Mouse (Mus musculus): ENCODE measurements around the gene Tspyl2. TPM values are rescaled to one million over a fixed set of nuclear protein-coding genes. Genes with fewer than 3 reads are reported as not detected.
A peak's percentile ranks its signal among the peaks of the same experiment; 100 is the strongest.

Gene Tspyl2
- polyA plus RNA-seq (2014; fragmentation: Nextera tagmentation; extraction: Ambion mirVana) = 33.7 and 35.6 TPM in 2 replicates

- H3K4me2 ChIP-seq (ENCODE audit: low read depth, low read length, severe bottlenecking) = peak within 1 kb of the TSS; percentile 56
- no peaks in the 10 kb centered on the region for H3K9me3 ChIP-seq (ENCODE audit: control insufficient read depth, low read length)
- ATAC-seq (replicated peaks; ENCODE audit: low FRiP score) = peak; percentile 99
- peaks cover under 1% of the 10 kb centered on the region; the same call in 1 of the 2 replicates for H3K4me1 ChIP-seq (replicated peaks; ENCODE audit: control insufficient read depth, insufficient read depth, low read length)
- WGBS = 17% methylated on average over 22 of the region's 27 CpGs
- H3K27ac ChIP-seq (ENCODE audit: low read depth, low read length) = peak within 1 kb of the TSS; percentile 70
- H3K36me3 ChIP-seq (ENCODE audit: control insufficient read depth, insufficient read depth, low read length) = no peaks in the 10 kb centered on the region; the same call in 1 of the 2 replicates
- peak within 1 kb of the TSS; percentile 55 for H3K4me3 ChIP-seq (ENCODE audit: low read depth, low read length)
- H3K9ac ChIP-seq (ENCODE audit: low read length) = peak within 1 kb of the TSS; percentile 75
- peaks cover 33% of the 10 kb centered on the region for H3K27me3 ChIP-seq (ENCODE audit: control insufficient read depth, insufficient read depth, low read length)
- peak; percentile 94 for DNase-seq (ENCODE audit: low spot score)
These were observed at the start of gene Tspyl2 for GRCm38 (mm10) chrX:152342358-152342901. TSS of gene Tspyl2 (minus strand) at chrX:152342425.

- no peaks in the 10 kb centered on the region for H3K9me3 ChIP-seq (ENCODE audit: control insufficient read depth, low read length)
- peak within 1 kb of the TSS; percentile 66 for H3K9ac ChIP-seq (ENCODE audit: low read length)
- peak within 1 kb of the TSS; percentile 58; the same call in 1 of the 2 replicates for H3K27ac ChIP-seq (ENCODE audit: low read depth, low read length)
- WGBS = 27% methylated on average over 21 of the region's 24 CpGs
- peak within 1 kb of the TSS; percentile 51 for H3K4me3 ChIP-seq (ENCODE audit: low read depth, low read length)
- peak within 1 kb of the TSS; percentile 49 for H3K4me2 ChIP-seq (ENCODE audit: low read depth, low read length, severe bottlenecking)
- DNase-seq (ENCODE audit: low spot score) = peak; percentile 89
- ATAC-seq (replicated peaks; ENCODE audit: low FRiP score) = peak; percentile 97
- peaks cover 29% of the 10 kb centered on the region for H3K27me3 ChIP-seq (ENCODE audit: control insufficient read depth, insufficient read depth, low read length)
- no peaks in the 10 kb centered on the region for H3K36me3 ChIP-seq (ENCODE audit: control insufficient read depth, insufficient read depth, low read length)
- H3K4me1 ChIP-seq (replicated peaks; ENCODE audit: control insufficient read depth, insufficient read depth, low read length) = no peaks in the 10 kb centered on the region
These were observed 26.4 kb upstream of the Tspyl2 start, which contains the start of gene Gpr173 for GRCm38 (mm10) chrX:152368397-152369273. TSS of gene Gpr173 (minus strand) at chrX:152368704.

GRCm38 (mm10) chrX:152368054-152368396 lies 25.8 kb upstream of the Tspyl2 start:
- Histone ChIP-seq H3K9me3 (ENCODE audit: control insufficient read depth, low read length) (no peaks in the 10 kb centered on the region), H3K27ac (ENCODE audit: low read depth, low read length) (0 out of 2 replicates have a peak overlapping the region, but pooled peaks have one; percentile 58), H3K4me2 (ENCODE audit: low read depth, low read length, severe bottlenecking) (peak overlapping the region; percentile 49), H3K4me3 (ENCODE audit: low read depth, low read length) (peak overlapping the region; percentile 51), H3K4me1 (replicated peaks; ENCODE audit: control insufficient read depth, insufficient read depth, low read length) (no peaks in the 10 kb centered on the region), H3K36me3 (ENCODE audit: control insufficient read depth, insufficient read depth, low read length) (no peaks in the 10 kb centered on the region), H3K9ac (ENCODE audit: low read length) (peak overlapping the region; percentile 66), H3K27me3 (ENCODE audit: control insufficient read depth, insufficient read depth, low read length) (peaks cover 32% of the 10 kb centered on the region)
- ATAC-seq (replicated peaks; ENCODE audit: low FRiP score) (peak; percentile 47), DNase-seq (ENCODE audit: low spot score) (peak; percentile 52)
- 19% methylated on average over 4 of the region's 4 CpGs for WGBS

- H3K9ac ChIP-seq (ENCODE audit: low read length) = no peak overlapping the region
- no peak overlapping the region for H3K4me2 ChIP-seq (ENCODE audit: low read depth, low read length, severe bottlenecking)
- no peak overlapping the region for H3K4me3 ChIP-seq (ENCODE audit: low read depth, low read length)
- 85% methylated on average over 2 of the region's 2 CpGs for WGBS
- ATAC-seq (replicated peaks; ENCODE audit: low FRiP score) (no peak), DNase-seq (ENCODE audit: low spot score) (no peak)
- H3K36me3 ChIP-seq (ENCODE audit: control insufficient read depth, insufficient read depth, low read length) = no peaks in the 10 kb centered on the region
- no peaks in the 10 kb centered on the region for H3K9me3 ChIP-seq (ENCODE audit: control insufficient read depth, low read length)
- H3K27me3 ChIP-seq (ENCODE audit: control insufficient read depth, insufficient read depth, low read length) = peaks cover 32% of the 10 kb centered on the region
- H3K27ac ChIP-seq (ENCODE audit: low read depth, low read length) = no peak overlapping the region
- H3K4me1 ChIP-seq (replicated peaks; ENCODE audit: control insufficient read depth, insufficient read depth, low read length) = no peaks in the 10 kb centered on the region
These were observed 24.2 kb upstream of the Tspyl2 start for GRCm38 (mm10) chrX:152366418-152366817.

- no peak overlapping the region for H3K4me3 ChIP-seq (ENCODE audit: low read depth, low read length)
- no peaks in the 10 kb centered on the region for H3K9me3 ChIP-seq (ENCODE audit: control insufficient read depth, low read length)
- peaks cover 10% of the 10 kb centered on the region; the same call in 1 of the 2 replicates for H3K27me3 ChIP-seq (ENCODE audit: control insufficient read depth, insufficient read depth, low read length)
- H3K27ac ChIP-seq (ENCODE audit: low read depth, low read length) = no peak overlapping the region
- DNase-seq (ENCODE audit: low spot score) (no peak), ATAC-seq (replicated peaks; ENCODE audit: low FRiP score) (peak; percentile 72)
- H3K36me3 ChIP-seq (ENCODE audit: control insufficient read depth, insufficient read depth, low read length) = no peaks in the 10 kb centered on the region
- H3K4me2 ChIP-seq (ENCODE audit: low read depth, low read length, severe bottlenecking) = no peak overlapping the region
- WGBS = 27% methylated on average over 5 of the region's 5 CpGs
- no peak overlapping the region for H3K9ac ChIP-seq (ENCODE audit: low read length)
- no peaks in the 10 kb centered on the region for H3K4me1 ChIP-seq (replicated peaks; ENCODE audit: control insufficient read depth, insufficient read depth, low read length)
These were observed 10.4 kb upstream of the Tspyl2 start for GRCm38 (mm10) chrX:152352553-152353153.

- no peak overlapping the region for H3K9ac ChIP-seq (ENCODE audit: low read length)
These were observed 4.8 kb upstream of the Tspyl2 start for GRCm38 (mm10) chrX:152347041-152347440.

GRCm38 (mm10) chrX:152346587-152346986 lies 4.4 kb upstream of the Tspyl2 start:
- 95% methylated on average over 15 of the region's 15 CpGs for WGBS
- Histone ChIP-seq H3K9ac (ENCODE audit: low read length) (no peak overlapping the region), H3K27me3 (ENCODE audit: control insufficient read depth, insufficient read depth, low read length) (peaks cover 33% of the 10 kb centered on the region), H3K27ac (ENCODE audit: low read depth, low read length) (no peak overlapping the region), H3K4me3 (ENCODE audit: low read depth, low read length) (no peak overlapping the region), H3K36me3 (ENCODE audit: control insufficient read depth, insufficient read depth, low read length) (no peaks in the 10 kb centered on the region; the same call in 1 of the 2 replicates), H3K4me2 (ENCODE audit: low read depth, low read length, severe bottlenecking) (no peak overlapping the region), H3K9me3 (ENCODE audit: control insufficient read depth, low read length) (no peaks in the 10 kb centered on the region), H3K4me1 (replicated peaks; ENCODE audit: control insufficient read depth, insufficient read depth, low read length) (no peaks in the 10 kb centered on the region)
- DNase-seq (ENCODE audit: low spot score) (no peak), ATAC-seq (replicated peaks; ENCODE audit: low FRiP score) (no peak)

More at GRCm38 (mm10) chrX:152347041-152347440, 4.8 kb upstream of the Tspyl2 start:
- no peaks in the 10 kb centered on the region for H3K4me1 ChIP-seq (replicated peaks; ENCODE audit: control insufficient read depth, insufficient read depth, low read length)
- H3K4me3 ChIP-seq (ENCODE audit: low read depth, low read length) = no peak overlapping the region
- no peak overlapping the region for H3K4me2 ChIP-seq (ENCODE audit: low read depth, low read length, severe bottlenecking)
- no peak for DNase-seq (ENCODE audit: low spot score)
- peaks cover 33% of the 10 kb centered on the region for H3K27me3 ChIP-seq (ENCODE audit: control insufficient read depth, insufficient read depth, low read length)
- ATAC-seq (replicated peaks; ENCODE audit: low FRiP score) = no peak
- no peaks in the 10 kb centered on the region for H3K9me3 ChIP-seq (ENCODE audit: control insufficient read depth, low read length)
- H3K36me3 ChIP-seq (ENCODE audit: control insufficient read depth, insufficient read depth, low read length) = no peaks in the 10 kb centered on the region; the same call in 1 of the 2 replicates
- no peak overlapping the region for H3K27ac ChIP-seq (ENCODE audit: low read depth, low read length)
- 95% methylated on average over 14 of the region's 14 CpGs for WGBS

GRCm38 (mm10) chrX:152342903-152343302 lies 678 bp upstream of the Tspyl2 start:
- 35% methylated on average over 6 of the region's 6 CpGs for WGBS
- peaks cover 31% of the 10 kb centered on the region for H3K27me3 ChIP-seq (ENCODE audit: control insufficient read depth, insufficient read depth, low read length)
- H3K9ac ChIP-seq (ENCODE audit: low read length) = 0 out of 2 replicates have a peak overlapping the region, but pooled peaks have one; percentile 32
- H3K9me3 ChIP-seq (ENCODE audit: control insufficient read depth, low read length) = no peaks in the 10 kb centered on the region
- H3K36me3 ChIP-seq (ENCODE audit: control insufficient read depth, insufficient read depth, low read length) = no peaks in the 10 kb centered on the region; the same call in 1 of the 2 replicates
- H3K4me3 ChIP-seq (ENCODE audit: low read depth, low read length) = peak overlapping the region; percentile 55; the same call in 1 of the 2 replicates
- no peak for ATAC-seq (replicated peaks; ENCODE audit: low FRiP score)
- H3K4me2 ChIP-seq (ENCODE audit: low read depth, low read length, severe bottlenecking) = peak overlapping the region; percentile 41; the same call in 1 of the 2 replicates
- no peak for DNase-seq (ENCODE audit: low spot score)
- H3K27ac ChIP-seq (ENCODE audit: low read depth, low read length) = peak overlapping the region; percentile 70
- H3K4me1 ChIP-seq (replicated peaks; ENCODE audit: control insufficient read depth, insufficient read depth, low read length) = no peaks in the 10 kb centered on the region

Measured in forebrain, embryonic 11.5 days (tissue).